Mouse (Mus musculus) layer of hippocampus, adult 2 months (tissue): ENCODE measurements around the gene Igf1. TPM values are rescaled to one million over a fixed set of nuclear protein-coding genes. Genes with fewer than 3 reads are reported as not detected.

ENCODE experiments used
- DNase-seq, 2 experiments: peaks; one replicate each; pipeline ENCODE4 v3.0.0; 2022; ENCODE audit warnings: low spot score in 2 of 2
- H3K27ac ChIP-seq: fragments of 200-600 bp; 2 replicates; pipeline ENCODE4 v1.8.1; 2022
- H3K4me3 ChIP-seq: fragments of 200-600 bp; 2 replicates; pipeline ENCODE4 v1.8.1; 2022; ENCODE audit warnings: mild to moderate bottlenecking
- CTCF ChIP-seq: fragments of 200-600 bp; conservative IDR thresholded peaks from 2 replicates; pipeline ENCODE4 v1.8.1; 2022; ENCODE audit warnings: antibody characterized with exemption, mild to moderate bottlenecking, moderate library complexity
- total RNA-seq, 2 experiments: library from RNA; stranded (reverse); gene quantifications; 2 replicates each; pipeline ENCODE4 v1.2.3; 2021

The Igf1 gene
- total RNA-seq, 2 experiments from 2014 or later, result 7.8 to 9.2 TPM

- DNase-seq, result no peak
- no peak overlapping the region for H3K4me3 ChIP-seq
- no peak overlapping the region for H3K27ac ChIP-seq
- TF ChIP-seq CTCF, result no peak
Observed at GRCm38 (mm10) chr10:87926564-87926963, 68.5 kb downstream of the Igf1 start.

- TF ChIP-seq CTCF, result no peak
- Histone ChIP-seq H3K4me3 (no peak overlapping the region), H3K27ac (no peak overlapping the region)
- peak; percentile 67 to 71 for DNase-seq
Observed at GRCm38 (mm10) chr10:87927131-87927609, 69.1 kb downstream of the Igf1 start.

GRCm38 (mm10) chr10:87948192-87948591 is 90.1 kb downstream of the Igf1 start:
- H3K4me3 ChIP-seq, result no peak overlapping the region
- no peak for DNase-seq
- no peak for TF ChIP-seq CTCF
- H3K27ac ChIP-seq, result no peak overlapping the region

GRCm38 (mm10) chr10:87971536-87971935 is 113.5 kb downstream of the Igf1 start:
- DNase-seq, result no peak
- H3K27ac ChIP-seq, result no peak overlapping the region
- peak; percentile 67 for TF ChIP-seq CTCF
- H3K4me3 ChIP-seq, result no peak overlapping the region

- DNase-seq, result no peak
- no peak for TF ChIP-seq CTCF
- Histone ChIP-seq H3K4me3 (no peak overlapping the region), H3K27ac (no peak overlapping the region)
Observed at GRCm38 (mm10) chr10:87973911-87974631, 116.0 kb downstream of the Igf1 start.

GRCm38 (mm10) chr10:87985375-87985774 is 127.3 kb downstream of the Igf1 start:
- no peak for DNase-seq
- no peak for TF ChIP-seq CTCF
- no peak overlapping the region for H3K4me3 ChIP-seq
- no peak overlapping the region for H3K27ac ChIP-seq

- TF ChIP-seq CTCF, result no peak
- no peak overlapping the region for H3K4me3 ChIP-seq
- DNase-seq, result no peak
- no peak overlapping the region for H3K27ac ChIP-seq
Observed at GRCm38 (mm10) chr10:87986201-87986600, 128.1 kb downstream of the Igf1 start.

Other genes with a start within 250 kb of the Igf1 start
- gene Pmch, start 232.8 kb downstream of the Igf1 start, total RNA-seq, result not detected